Mouse (Mus musculus): ENCODE measurements around the gene Gm28230.

Gene Gm28230

GRCm38 (mm10) chr2:74703720-74704392, 22.7 kb upstream of the Gm28230 start:
- no peak for DNase-seq (ENCODE audit: low spot score)

- peak; percentile 78 for DNase-seq (ENCODE audit: low spot score)
These were observed 22.0 kb upstream of the Gm28230 start, which contains the start of gene Hoxd8 for GRCm38 (mm10) chr2:74704393-74704998. Hoxd8 (plus strand) TSS chr2:74704615.

- no peak for DNase-seq (ENCODE audit: low spot score)
These were observed 21.5 kb upstream of the Gm28230 start for GRCm38 (mm10) chr2:74704999-74705466.

- DNase-seq (ENCODE audit: low spot score), result peak; percentile 51
These were observed 20.9 kb upstream of the Gm28230 start for GRCm38 (mm10) chr2:74705467-74706089.

- no peak for DNase-seq (ENCODE audit: low spot score)
These were observed 20.1 kb upstream of the Gm28230 start for GRCm38 (mm10) chr2:74706393-74706960.

GRCm38 (mm10) chr2:74707599-74707998, 18.9 kb upstream of the Gm28230 start:
- DNase-seq (ENCODE audit: low spot score), result no peak

- no peak for DNase-seq (ENCODE audit: low spot score)
These were observed 17.9 kb upstream of the Gm28230 start for GRCm38 (mm10) chr2:74708676-74709075.

GRCm38 (mm10) chr2:74709465-74710419, 16.8 kb upstream of the Gm28230 start:
- DNase-seq (ENCODE audit: low spot score), result no peak

GRCm38 (mm10) chr2:74710929-74711543, 15.5 kb upstream of the Gm28230 start:
- DNase-seq (ENCODE audit: low spot score), result no peak

- DNase-seq (ENCODE audit: low spot score), result no peak
These were observed 14.6 kb upstream of the Gm28230 start, which contains the start of the genes Hoxd3 and Hoxd4 for GRCm38 (mm10) chr2:74711721-74712621. Hoxd3 (plus strand) TSS chr2:74711927. Hoxd4 (plus strand) TSS chr2:74711929.

- no peak for DNase-seq (ENCODE audit: low spot score)
These were observed 13.0 kb upstream of the Gm28230 start for GRCm38 (mm10) chr2:74713239-74714150.

GRCm38 (mm10) chr2:74714156-74714789, 12.3 kb upstream of the Gm28230 start:
- no peak for DNase-seq (ENCODE audit: low spot score)

- DNase-seq (ENCODE audit: low spot score), result no peak
These were observed 11.6 kb upstream of the Gm28230 start for GRCm38 (mm10) chr2:74714881-74715280.

- peak; percentile 83 for DNase-seq (ENCODE audit: low spot score)
These were observed 10.9 kb upstream of the Gm28230 start for GRCm38 (mm10) chr2:74715504-74716241.

GRCm38 (mm10) chr2:74720384-74720783, 6.1 kb upstream of the Gm28230 start:
- no peak for DNase-seq (ENCODE audit: low spot score)

GRCm38 (mm10) chr2:74720955-74721491, 5.5 kb upstream of the Gm28230 start:
- DNase-seq (ENCODE audit: low spot score), result no peak

- DNase-seq (ENCODE audit: low spot score), result no peak
These were observed 4.6 kb upstream of the Gm28230 start for GRCm38 (mm10) chr2:74721882-74722281.
